Mouse (Mus musculus) mouse embryonic stem cell (cell line): ENCODE results near the gene Cryaa.

Experiments
- in situ Hi-C, 2 experiments: fragments of 300-500 bp; cut with MboI; formaldehyde crosslinking; loops; 1 replicate in 1 of 2; 3 replicates in 1 of 2; pipeline ENCODE4 v1.14.3; 2019 to 2020; ENCODE audit warnings: low sequenced_read_pairs in 2 of 2, low pct_unique_long_range_greater_than_20kb in 1 of 2, mixed read lengths in 1 of 2; ENCODE audit not compliant: unreplicated experiment in 1 of 2

Cryaa gene

DNA sequence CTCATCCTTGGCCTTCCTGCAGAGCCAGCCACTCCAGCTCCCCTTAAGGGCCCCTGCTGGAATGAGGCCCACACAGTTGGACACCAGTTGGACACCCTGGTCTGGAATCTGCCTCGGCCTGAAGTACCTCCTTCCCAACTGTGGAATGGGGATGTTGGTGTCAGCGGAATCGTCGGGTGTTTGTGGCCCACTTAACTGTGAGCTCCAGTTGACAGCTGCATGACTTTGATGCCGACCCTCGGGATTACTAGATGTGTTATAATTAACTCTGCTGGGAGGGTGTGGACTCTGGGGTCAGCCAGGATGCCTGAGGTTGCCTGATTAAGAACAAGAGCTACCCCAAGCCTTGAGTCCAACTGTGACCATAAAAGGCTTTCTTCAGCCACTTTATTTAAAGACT, 53.4 kb downstream of the Cryaa start:
- in situ Hi-C loops, result no loop called here
